Mouse (Mus musculus) thymus, postnatal 4 days (tissue): ENCODE data around the gene Lpp.

Experiments used
- DNase-seq: peaks from one replicate; pipeline ENCODE4 v3.0.0; 2021

Lpp gene

DNA sequence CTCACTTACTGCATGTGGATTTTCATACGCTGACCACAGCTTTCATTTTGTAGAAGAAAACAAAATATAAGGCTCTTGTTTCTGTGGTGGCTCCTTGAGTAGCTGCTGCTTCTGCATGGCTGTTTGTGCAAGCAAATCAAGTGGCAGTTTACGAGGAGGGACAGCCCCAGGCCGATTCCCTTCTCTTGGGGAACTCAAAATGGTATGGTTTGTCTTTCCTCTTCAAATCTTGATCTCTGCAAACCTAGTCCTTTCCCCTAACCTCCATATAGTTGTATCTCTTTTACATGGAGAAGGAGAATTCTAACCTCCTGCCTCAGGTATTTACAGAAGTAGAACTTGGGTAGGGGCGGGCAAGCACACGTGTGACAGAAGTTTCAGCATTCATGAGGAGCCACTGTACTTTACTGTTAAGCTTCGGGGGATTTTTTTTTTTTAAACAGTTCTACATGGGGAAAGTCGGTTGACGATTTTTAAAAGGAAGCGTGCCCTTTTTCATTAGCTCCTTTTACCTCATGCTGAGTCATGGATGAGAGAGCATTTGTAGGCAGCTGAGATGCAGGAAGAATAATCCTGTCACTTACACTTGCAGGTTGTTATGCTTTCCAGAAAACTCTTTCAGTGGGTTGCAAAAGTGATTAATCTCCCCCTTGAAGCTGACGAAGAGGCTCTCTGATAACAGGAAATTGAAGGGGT lies 344.2 kb downstream of the Lpp start:
- no peak for DNase-seq

DNA sequence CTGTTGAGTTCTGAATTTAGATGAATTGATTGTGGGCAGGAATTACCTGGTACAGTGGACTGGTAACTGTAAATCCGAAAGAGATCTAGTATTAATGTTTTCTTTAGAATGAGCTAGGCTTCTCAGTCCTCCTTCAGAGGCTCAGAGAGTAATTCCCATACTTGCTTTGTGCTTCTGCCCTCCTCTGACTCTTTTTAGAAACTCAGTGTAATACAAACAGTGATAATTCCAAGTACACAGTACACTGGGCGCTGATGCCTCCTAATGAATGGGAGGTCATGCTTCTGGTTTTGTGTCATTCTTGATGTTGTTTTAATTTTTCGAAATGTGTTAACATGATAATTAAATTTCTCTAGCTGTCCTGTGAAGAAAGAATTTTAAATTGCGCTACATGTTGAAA lies 347.4 kb downstream of the Lpp start:
- no peak for DNase-seq

GRCm38 (mm10) chr16:24749816-24750215 lies 356.5 kb downstream of the Lpp start:
- no peak for DNase-seq

DNA sequence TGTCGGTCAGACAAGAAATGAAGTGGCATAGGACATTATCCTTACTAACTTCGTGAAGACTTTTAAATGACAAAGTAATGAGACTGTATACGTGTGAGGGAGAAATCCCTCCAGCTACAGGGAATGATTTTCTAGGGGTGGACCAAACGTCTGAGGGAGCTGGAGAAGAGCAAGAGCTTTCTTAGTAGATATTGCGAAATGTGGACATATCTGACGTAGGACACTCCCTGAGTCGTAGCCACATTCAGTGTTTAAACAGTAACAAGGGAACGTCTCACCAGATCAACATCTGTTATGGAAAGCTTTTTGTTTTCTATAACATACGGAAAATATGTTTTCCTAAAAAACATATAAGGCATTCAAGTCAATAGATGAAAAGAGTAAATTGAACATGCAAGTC lies 362.8 kb downstream of the Lpp start:
- no peak for DNase-seq

- DNase-seq, result no peak
These were observed 372.7 kb downstream of the Lpp start for GRCm38 (mm10) chr16:24766051-24766450.

- DNase-seq, result no peak
These were observed 373.3 kb downstream of the Lpp start for GRCm38 (mm10) chr16:24766596-24766995.

- no peak for DNase-seq
These were observed 383.7 kb downstream of the Lpp start for GRCm38 (mm10) chr16:24777053-24777452.

GRCm38 (mm10) chr16:24778432-24779274 lies 385.3 kb downstream of the Lpp start:
- no peak for DNase-seq

DNA sequence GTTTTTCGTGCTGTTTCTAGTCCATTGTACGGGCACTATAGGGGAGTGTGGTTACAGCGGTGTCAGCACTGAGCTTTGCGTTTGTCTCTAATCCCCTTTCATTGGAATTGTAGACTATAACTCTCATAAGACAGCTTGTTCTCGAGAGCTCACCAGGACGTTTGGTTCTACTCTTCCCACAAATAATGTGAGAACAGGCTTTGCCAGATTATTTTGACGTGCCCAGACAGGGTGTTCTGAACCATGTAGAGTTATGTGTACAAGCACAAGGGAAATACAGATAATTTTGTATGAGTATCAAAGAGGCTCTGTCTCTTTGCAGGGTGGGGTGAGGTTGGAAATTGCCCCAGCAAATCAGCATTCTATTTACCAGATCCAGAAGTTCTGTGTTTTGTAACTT lies 387.2 kb downstream of the Lpp start:
- DNase-seq, result no peak

GRCm38 (mm10) chr16:24781922-24782321 lies 388.6 kb downstream of the Lpp start:
- DNase-seq, result no peak

DNA sequence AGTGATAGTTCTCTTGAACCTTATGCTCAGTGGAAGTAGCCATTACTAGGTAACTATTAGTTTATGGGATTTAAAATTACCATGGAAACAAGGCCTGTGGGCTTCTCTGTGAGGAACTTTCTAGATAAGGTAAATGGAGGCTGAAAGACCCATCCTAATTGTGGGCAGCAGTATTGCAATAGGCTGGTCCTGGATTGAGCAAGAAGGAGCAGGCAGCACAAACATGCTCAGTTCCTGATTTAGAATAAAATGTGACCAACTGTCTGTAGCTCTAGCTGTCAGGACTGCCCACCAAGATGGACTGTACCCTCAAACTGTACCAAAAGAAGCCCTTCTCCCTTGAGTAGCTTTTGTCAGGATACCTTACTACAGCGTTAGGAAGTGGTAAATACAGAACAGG lies 392.3 kb downstream of the Lpp start:
- DNase-seq, result no peak

GRCm38 (mm10) chr16:24788973-24789372 lies 395.7 kb downstream of the Lpp start:
- no peak for DNase-seq

DNA sequence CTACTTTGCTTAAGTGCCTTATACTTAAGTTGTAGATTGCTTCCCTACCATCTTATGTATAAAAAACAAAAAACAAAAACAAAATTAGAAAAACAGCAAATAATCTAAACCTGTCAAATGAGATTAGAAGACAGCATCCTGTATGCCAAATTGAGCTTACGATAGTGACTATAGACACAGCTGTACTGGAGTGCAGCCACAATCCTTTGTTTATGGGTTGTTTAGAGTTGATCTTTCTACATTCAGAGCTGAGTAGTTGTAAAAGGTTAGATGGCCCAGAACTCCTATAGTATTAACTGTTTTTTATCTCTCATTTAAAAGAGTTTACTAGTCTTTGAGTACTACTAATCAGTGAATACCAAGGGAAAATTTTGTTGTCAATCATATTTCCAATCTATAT lies 398.1 kb downstream of the Lpp start:
- no peak for DNase-seq

GRCm38 (mm10) chr16:24791984-24792383 lies 398.7 kb downstream of the Lpp start:
- DNase-seq, result no peak

GRCm38 (mm10) chr16:24792836-24793235 lies 399.5 kb downstream of the Lpp start:
- DNase-seq, result no peak

DNA sequence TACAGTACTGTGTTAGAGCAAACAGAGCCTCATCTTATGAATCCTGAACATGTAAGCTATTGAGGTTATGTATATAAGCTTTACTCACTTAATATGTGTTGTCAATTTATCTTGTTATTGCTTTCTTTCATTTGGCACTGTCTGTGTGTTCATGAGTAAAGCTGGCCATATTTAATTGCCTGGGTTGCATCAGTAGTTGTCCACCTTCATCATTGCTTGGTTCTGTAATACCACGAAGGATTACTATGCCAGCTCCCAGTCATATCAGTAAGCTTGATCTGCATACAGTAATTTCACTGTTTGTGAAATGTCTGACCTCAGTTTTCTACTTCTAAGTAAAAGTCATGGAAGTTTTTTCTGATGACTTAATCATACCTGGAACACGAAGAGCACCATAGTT lies 401.4 kb downstream of the Lpp start:
- no peak for DNase-seq

- no peak for DNase-seq
These were observed 408.0 kb downstream of the Lpp start for GRCm38 (mm10) chr16:24801355-24801754.

- DNase-seq, result no peak
These were observed 408.5 kb downstream of the Lpp start for GRCm38 (mm10) chr16:24801780-24802179.

DNA sequence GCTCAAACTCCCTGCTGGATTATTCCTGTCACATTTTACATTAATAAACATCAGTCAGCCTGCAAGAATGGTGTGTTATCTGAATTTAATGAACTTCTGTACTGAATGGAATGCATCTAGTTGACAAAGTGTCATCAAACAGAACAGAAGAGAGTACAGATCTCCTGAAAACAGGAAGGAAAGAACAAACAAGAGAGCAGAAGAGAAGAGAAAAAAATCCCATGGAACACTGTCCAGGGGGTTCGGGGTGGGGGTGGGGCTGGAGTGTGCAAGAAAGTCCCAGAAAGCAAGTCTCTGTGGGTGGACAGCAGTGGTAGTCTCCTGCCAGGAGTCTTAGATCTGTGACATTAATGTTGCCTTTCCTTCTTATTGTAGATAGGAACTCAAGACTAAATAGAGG lies 412.8 kb downstream of the Lpp start:
- DNase-seq, result no peak

DNA sequence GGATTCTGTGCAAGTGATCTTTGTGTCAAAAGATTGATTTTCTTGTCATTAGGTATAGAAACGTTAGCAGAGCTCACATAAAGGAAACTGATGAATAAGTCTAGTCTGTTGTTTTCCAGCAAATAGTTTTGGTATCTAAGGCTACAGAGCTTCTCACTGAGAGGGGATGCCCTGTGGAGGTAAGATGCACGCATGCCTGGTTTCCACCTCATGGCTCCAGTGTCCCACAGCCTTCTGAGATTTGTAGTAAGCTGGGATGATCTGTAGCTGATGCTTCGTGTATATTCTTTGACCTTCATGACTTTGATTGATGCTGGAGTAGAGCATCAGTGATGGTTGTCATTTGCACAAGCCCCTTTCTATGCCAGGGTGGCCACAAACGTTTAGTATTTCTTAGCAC lies 414.3 kb downstream of the Lpp start:
- no peak for DNase-seq

DNA sequence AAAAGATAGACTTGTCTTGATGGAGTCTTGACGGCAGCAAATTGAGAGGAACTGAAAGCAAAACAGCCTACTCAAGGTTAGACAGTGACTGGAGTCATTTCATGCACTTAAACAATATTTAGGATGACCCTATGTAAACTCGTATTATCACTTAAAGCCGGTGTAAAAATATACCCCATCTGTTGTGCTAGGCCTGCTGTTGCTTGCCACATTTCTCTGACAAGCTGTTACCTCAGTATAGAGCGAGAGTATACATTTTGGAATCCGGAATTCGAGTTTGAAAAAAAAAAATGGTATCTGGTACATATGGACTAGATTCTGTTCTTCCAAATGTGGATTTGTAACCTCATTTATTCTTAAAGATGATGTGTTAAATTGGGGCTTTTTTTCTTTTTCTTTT lies 416.5 kb downstream of the Lpp start:
- DNase-seq, result no peak

DNA sequence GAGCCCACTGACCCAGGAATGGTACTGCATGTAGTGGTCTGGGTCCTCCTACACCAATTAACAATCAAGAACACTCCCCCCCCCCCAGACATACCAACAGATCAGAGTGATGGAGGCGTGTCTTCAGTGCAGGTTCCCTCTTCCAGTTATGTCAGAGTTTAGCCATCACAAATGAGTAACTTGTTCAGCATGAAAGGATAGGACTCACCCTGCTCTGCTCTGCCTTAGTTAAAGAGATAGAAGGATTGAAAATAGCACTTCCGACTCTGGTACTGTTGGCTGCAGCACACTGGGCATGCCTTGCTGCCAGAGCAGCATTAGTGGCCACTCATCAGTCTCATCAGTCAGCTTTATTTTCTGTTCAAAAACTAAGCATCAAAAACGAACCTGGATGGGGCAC lies 423.3 kb downstream of the Lpp start:
- no peak for DNase-seq

GRCm38 (mm10) chr16:24817381-24817780 lies 424.1 kb downstream of the Lpp start:
- no peak for DNase-seq

- DNase-seq, result no peak
These were observed 425.8 kb downstream of the Lpp start for GRCm38 (mm10) chr16:24819127-24819526.
